Mouse (Mus musculus) forebrain, embryonic 11.5 days (tissue): ENCODE measurements around the gene Mgat5b. TPM values are rescaled to one million over a fixed set of nuclear protein-coding genes. Genes with fewer than 3 reads are reported as not detected.

Experiments
- ATAC-seq: fragments of 200-750 bp; cut with Nextera tagmentation; replicated peaks from 2 replicates; pipeline ENCODE4 v1.8.0; 2017; ENCODE audit warnings: moderate TSS enrichment; ENCODE audit not compliant: low FRiP score
- DNase-seq: peaks from one replicate; pipeline ENCODE4 v3.0.0-alpha.2; 2017; ENCODE audit warnings: low spot score
- H3K27ac ChIP-seq: fragments of 300-500 bp; sonication (generic); 2 replicates; pipeline ENCODE4 v1.5.1; 2014; ENCODE audit warnings: low read depth, low read length
- H3K27me3 ChIP-seq: fragments of 300-500 bp; sonication (generic); 2 replicates; pipeline ENCODE4 v1.6.1; 2014; ENCODE audit warnings: mild to moderate bottlenecking, low read length, mixed read lengths; ENCODE audit not compliant: control insufficient read depth, insufficient read depth
- H3K36me3 ChIP-seq: fragments of 300-500 bp; sonication (generic); 2 replicates; pipeline ENCODE4 v1.6.1; 2014; ENCODE audit warnings: mild to moderate bottlenecking, low read length, moderate library complexity, mixed read lengths; ENCODE audit not compliant: control insufficient read depth, insufficient read depth
- H3K4me1 ChIP-seq: fragments of 300-500 bp; sonication (generic); replicated peaks from 2 replicates; pipeline ENCODE4 v1.6.1; 2014; ENCODE audit warnings: low read length, mixed read lengths; ENCODE audit not compliant: control insufficient read depth, insufficient read depth
- H3K4me2 ChIP-seq: fragments of 300-500 bp; sonication (generic); 2 replicates; pipeline ENCODE4 v1.6.1; 2014; ENCODE audit warnings: low read depth, mild to moderate bottlenecking, low read length, moderate library complexity, mixed read lengths; ENCODE audit not compliant: severe bottlenecking
- H3K4me3 ChIP-seq: fragments of 300-500 bp; sonication (generic); 2 replicates; pipeline ENCODE4 v1.5.1; 2014; ENCODE audit warnings: low read depth, low read length
- H3K9ac ChIP-seq: fragments of 300-500 bp; sonication (generic); 2 replicates; pipeline ENCODE4 v1.6.1; 2014; ENCODE audit warnings: low read length
- H3K9me3 ChIP-seq: fragments of 300-500 bp; sonication (generic); 2 replicates; pipeline ENCODE4 v1.6.1; 2016; ENCODE audit warnings: low read length, mixed read lengths; ENCODE audit not compliant: control insufficient read depth
- WGBS: fragments of 180-500 bp; shearing (Covaris S2); extraction: QIAGEN DNeasy Blood & Tissue Kit; methylation state at CpG from one replicate; pipeline ENCODE4 v1.1.7; 2014; 5-methylcytosine and 5-hydroxymethylcytosine counted together
- polyA plus RNA-seq: library from polyadenylated mRNA; unstranded; fragments of >200 nt; fragmentation: Nextera tagmentation; extraction: Ambion mirVana; gene quantifications from 2 replicates; pipeline ENCODE4 v1.2.1, GENCODE M21; 2014

Gene Mgat5b
- 9.3 and 11.8 TPM in 2 replicates for polyA plus RNA-seq

GRCm38 (mm10) chr11:116918323-116919185, at the start of gene Mgat5b:
Mgat5b (plus strand) TSS chr11:116918863.
- Histone ChIP-seq H3K9me3 (no peaks in the 10 kb centered on the region), H3K36me3 (no peaks in the 10 kb centered on the region), H3K4me3 (peak within 1 kb of the TSS; percentile 73), H3K27me3 (peaks cover 16% of the 10 kb centered on the region), H3K4me1 (peaks cover 6% of the 10 kb centered on the region; the same call in 1 of the 2 replicates), H3K9ac (peak within 1 kb of the TSS; percentile 99), H3K4me2 (peak within 1 kb of the TSS; percentile 98), H3K27ac (peak within 1 kb of the TSS; percentile 37; the same call in 1 of the 2 replicates)
- ATAC-seq (peak; percentile 90), DNase-seq (peak; percentile 96)
- WGBS: 1% methylated on average over 87 of the region's 90 CpGs

GRCm38 (mm10) chr11:116869223-116869622, 49.4 kb upstream of the Mgat5b start:
- DNase-seq (no peak), ATAC-seq (no peak)
- H3K36me3 ChIP-seq: no peaks in the 10 kb centered on the region; the same call in 1 of the 2 replicates
- no peaks in the 10 kb centered on the region; the same call in 1 of the 2 replicates for H3K4me1 ChIP-seq
- H3K9ac ChIP-seq: no peak overlapping the region
- no peak overlapping the region for H3K4me3 ChIP-seq
- no peaks in the 10 kb centered on the region for H3K9me3 ChIP-seq
- H3K27ac ChIP-seq: no peak overlapping the region
- 90% methylated on average over 8 of the region's 8 CpGs for WGBS
- no peaks in the 10 kb centered on the region for H3K27me3 ChIP-seq
- H3K4me2 ChIP-seq: no peak overlapping the region

- WGBS: 89% methylated on average over 4 of the region's 4 CpGs
- no peak overlapping the region for H3K9ac ChIP-seq
- H3K4me2 ChIP-seq: no peak overlapping the region
- no peak overlapping the region for H3K4me3 ChIP-seq
- H3K9me3 ChIP-seq: no peaks in the 10 kb centered on the region
- ATAC-seq (no peak), DNase-seq (no peak)
- H3K27me3 ChIP-seq: no peaks in the 10 kb centered on the region
- H3K4me1 ChIP-seq: no peaks in the 10 kb centered on the region
- no peak overlapping the region for H3K27ac ChIP-seq
- H3K36me3 ChIP-seq: no peaks in the 10 kb centered on the region; the same call in 1 of the 2 replicates
Observed at GRCm38 (mm10) chr11:116869641-116870040, 49.0 kb upstream of the Mgat5b start.

GRCm38 (mm10) chr11:116871538-116871937, 47.1 kb upstream of the Mgat5b start:
- no peaks in the 10 kb centered on the region for H3K4me1 ChIP-seq
- no peak for DNase-seq
- 93% methylated on average over 9 of the region's 9 CpGs for WGBS

GRCm38 (mm10) chr11:116873987-116874386, 44.7 kb upstream of the Mgat5b start:
- Histone ChIP-seq H3K4me1 (no peaks in the 10 kb centered on the region), H3K36me3 (no peaks in the 10 kb centered on the region; the same call in 1 of the 2 replicates), H3K9me3 (no peaks in the 10 kb centered on the region), H3K4me2 (no peak overlapping the region), H3K9ac (no peak overlapping the region), H3K27ac (no peak overlapping the region), H3K27me3 (no peaks in the 10 kb centered on the region), H3K4me3 (no peak overlapping the region)
- WGBS: 92% methylated on average over 20 of the region's 20 CpGs
- ATAC-seq (no peak), DNase-seq (no peak)

More at GRCm38 (mm10) chr11:116871538-116871937, 47.1 kb upstream of the Mgat5b start:
- Histone ChIP-seq H3K27ac (no peak overlapping the region), H3K4me2 (no peak overlapping the region), H3K27me3 (no peaks in the 10 kb centered on the region), H3K9ac (no peak overlapping the region), H3K4me3 (no peak overlapping the region), H3K36me3 (no peaks in the 10 kb centered on the region; the same call in 1 of the 2 replicates), H3K9me3 (no peaks in the 10 kb centered on the region)
- no peak for ATAC-seq

GRCm38 (mm10) chr11:116878454-116878853, 40.2 kb upstream of the Mgat5b start:
- 94% methylated on average over 8 of the region's 8 CpGs for WGBS
- H3K9ac ChIP-seq: no peak overlapping the region
- H3K4me1 ChIP-seq: no peaks in the 10 kb centered on the region
- H3K9me3 ChIP-seq: no peaks in the 10 kb centered on the region
- no peak overlapping the region for H3K27ac ChIP-seq
- H3K36me3 ChIP-seq: no peaks in the 10 kb centered on the region
- no peak for ATAC-seq
- H3K4me3 ChIP-seq: no peak overlapping the region
- no peak for DNase-seq
- no peaks in the 10 kb centered on the region for H3K27me3 ChIP-seq
- H3K4me2 ChIP-seq: no peak overlapping the region

GRCm38 (mm10) chr11:116880839-116881238, 37.8 kb upstream of the Mgat5b start:
- Histone ChIP-seq H3K4me1 (no peaks in the 10 kb centered on the region), H3K4me2 (no peak overlapping the region), H3K36me3 (no peaks in the 10 kb centered on the region), H3K27ac (no peak overlapping the region), H3K9me3 (no peaks in the 10 kb centered on the region), H3K9ac (no peak overlapping the region), H3K4me3 (no peak overlapping the region), H3K27me3 (no peaks in the 10 kb centered on the region)
- no peak for DNase-seq
- 62% methylated on average over 7 of the region's 7 CpGs for WGBS
- ATAC-seq: no peak

- no peak for ATAC-seq
Observed at GRCm38 (mm10) chr11:116881440-116881839, 37.2 kb upstream of the Mgat5b start.

More at GRCm38 (mm10) chr11:116881440-116881839, 37.2 kb upstream of the Mgat5b start:
- Histone ChIP-seq H3K4me3 (no peak overlapping the region), H3K9me3 (no peaks in the 10 kb centered on the region), H3K4me1 (no peaks in the 10 kb centered on the region), H3K9ac (no peak overlapping the region), H3K36me3 (no peaks in the 10 kb centered on the region), H3K4me2 (no peak overlapping the region), H3K27ac (no peak overlapping the region), H3K27me3 (no peaks in the 10 kb centered on the region)
- WGBS: 71% methylated on average over 5 of the region's 5 CpGs
- DNase-seq: no peak
